Mouse (Mus musculus) forebrain, embryonic 11.5 days (tissue): ENCODE data around the gene Trank1. TPM values are rescaled to one million over a fixed set of nuclear protein-coding genes. Genes with fewer than 3 reads are reported as not detected.

Experiments used
- ATAC-seq: fragments of 200-750 bp; cut with Nextera tagmentation; replicated peaks from 2 replicates; pipeline ENCODE4 v1.8.0; 2017; ENCODE audit warnings: moderate TSS enrichment; ENCODE audit not compliant: low FRiP score
- DNase-seq: peaks from one replicate; pipeline ENCODE4 v3.0.0-alpha.2; 2017; ENCODE audit warnings: low spot score
- H3K27ac ChIP-seq: fragments of 300-500 bp; sonication (generic); 2 replicates; pipeline ENCODE4 v1.5.1; 2014; ENCODE audit warnings: low read depth, low read length
- H3K27me3 ChIP-seq: fragments of 300-500 bp; sonication (generic); 2 replicates; pipeline ENCODE4 v1.6.1; 2014; ENCODE audit warnings: mild to moderate bottlenecking, low read length, mixed read lengths; ENCODE audit not compliant: control insufficient read depth, insufficient read depth
- H3K36me3 ChIP-seq: fragments of 300-500 bp; sonication (generic); 2 replicates; pipeline ENCODE4 v1.6.1; 2014; ENCODE audit warnings: mild to moderate bottlenecking, low read length, moderate library complexity, mixed read lengths; ENCODE audit not compliant: control insufficient read depth, insufficient read depth
- H3K4me1 ChIP-seq: fragments of 300-500 bp; sonication (generic); replicated peaks from 2 replicates; pipeline ENCODE4 v1.6.1; 2014; ENCODE audit warnings: low read length, mixed read lengths; ENCODE audit not compliant: control insufficient read depth, insufficient read depth
- H3K4me2 ChIP-seq: fragments of 300-500 bp; sonication (generic); 2 replicates; pipeline ENCODE4 v1.6.1; 2014; ENCODE audit warnings: low read depth, mild to moderate bottlenecking, low read length, moderate library complexity, mixed read lengths; ENCODE audit not compliant: severe bottlenecking
- H3K4me3 ChIP-seq: fragments of 300-500 bp; sonication (generic); 2 replicates; pipeline ENCODE4 v1.5.1; 2014; ENCODE audit warnings: low read depth, low read length
- H3K9ac ChIP-seq: fragments of 300-500 bp; sonication (generic); 2 replicates; pipeline ENCODE4 v1.6.1; 2014; ENCODE audit warnings: low read length
- H3K9me3 ChIP-seq: fragments of 300-500 bp; sonication (generic); 2 replicates; pipeline ENCODE4 v1.6.1; 2016; ENCODE audit warnings: low read length, mixed read lengths; ENCODE audit not compliant: control insufficient read depth
- WGBS: fragments of 180-500 bp; shearing (Covaris S2); extraction: QIAGEN DNeasy Blood & Tissue Kit; methylation state at CpG from one replicate; pipeline ENCODE4 v1.1.7; 2014; 5-methylcytosine and 5-hydroxymethylcytosine counted together
- polyA plus RNA-seq: library from polyadenylated mRNA; unstranded; fragments of >200 nt; fragmentation: Nextera tagmentation; extraction: Ambion mirVana; gene quantifications from 2 replicates; pipeline ENCODE4 v1.2.1, GENCODE M21; 2014

The Trank1 gene
- polyA plus RNA-seq, 1 experiment from 2014 or later, result 0.92 TPM

DNA sequence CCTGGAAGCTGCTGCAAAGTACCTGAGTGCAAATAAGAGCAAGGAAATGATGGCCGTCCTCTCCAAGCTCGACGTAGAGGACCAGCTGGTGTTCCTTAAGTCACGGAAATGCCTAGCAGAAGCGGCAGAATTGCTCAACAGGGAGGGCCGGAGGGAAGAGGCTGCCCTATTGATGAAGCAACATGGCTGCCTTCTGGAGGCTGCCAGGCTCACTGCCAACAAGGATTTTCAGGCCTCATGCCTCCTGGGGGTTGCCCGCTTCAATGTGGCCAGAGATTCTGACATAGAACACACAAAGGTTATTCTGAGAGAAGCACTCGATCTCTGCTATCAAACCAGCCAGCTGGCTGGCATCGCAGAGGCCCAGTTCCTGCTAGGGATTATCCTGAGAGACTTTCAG is 78.5 kb downstream of the Trank1 start:
- ATAC-seq, result no peak
- WGBS, result 92% methylated on average over 9 of the region's 9 CpGs
- H3K27ac ChIP-seq, result no peak overlapping the region
- H3K4me2 ChIP-seq, result no peak overlapping the region
- no peaks in the 10 kb centered on the region for H3K27me3 ChIP-seq
- H3K9ac ChIP-seq, result no peak overlapping the region
- no peaks in the 10 kb centered on the region for H3K36me3 ChIP-seq
- no peak for DNase-seq
- H3K4me1 ChIP-seq, result no peaks in the 10 kb centered on the region
- no peak overlapping the region for H3K4me3 ChIP-seq
- no peaks in the 10 kb centered on the region for H3K9me3 ChIP-seq

DNA sequence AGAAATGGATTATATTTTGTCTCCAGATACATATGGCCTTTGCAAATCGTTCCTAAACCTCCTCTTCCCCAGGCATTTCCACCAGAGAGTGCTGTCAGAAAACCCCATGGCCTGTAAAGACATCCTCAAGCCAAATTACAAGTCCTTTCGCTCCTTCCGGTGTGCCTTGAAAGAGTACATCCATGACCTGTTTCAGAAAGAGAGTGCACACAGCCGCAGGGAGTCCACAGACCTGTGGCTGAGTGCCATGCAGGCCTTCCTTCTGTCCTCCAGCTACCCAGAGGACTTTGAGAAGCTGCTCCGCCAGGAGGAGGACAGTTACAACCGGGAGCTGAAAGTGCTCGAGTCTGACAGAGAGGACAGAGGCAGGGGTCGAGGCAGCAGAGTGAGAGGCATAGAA is 79.5 kb downstream of the Trank1 start:
- no peak overlapping the region for H3K4me3 ChIP-seq
- no peaks in the 10 kb centered on the region for H3K9me3 ChIP-seq
- DNase-seq, result no peak
- H3K4me2 ChIP-seq, result no peak overlapping the region
- no peak overlapping the region for H3K9ac ChIP-seq
- no peaks in the 10 kb centered on the region for H3K36me3 ChIP-seq
- 87% methylated on average over 8 of the region's 8 CpGs for WGBS
- H3K27me3 ChIP-seq, result no peaks in the 10 kb centered on the region
- no peak for ATAC-seq
- no peaks in the 10 kb centered on the region for H3K4me1 ChIP-seq
- H3K27ac ChIP-seq, result no peak overlapping the region

DNA sequence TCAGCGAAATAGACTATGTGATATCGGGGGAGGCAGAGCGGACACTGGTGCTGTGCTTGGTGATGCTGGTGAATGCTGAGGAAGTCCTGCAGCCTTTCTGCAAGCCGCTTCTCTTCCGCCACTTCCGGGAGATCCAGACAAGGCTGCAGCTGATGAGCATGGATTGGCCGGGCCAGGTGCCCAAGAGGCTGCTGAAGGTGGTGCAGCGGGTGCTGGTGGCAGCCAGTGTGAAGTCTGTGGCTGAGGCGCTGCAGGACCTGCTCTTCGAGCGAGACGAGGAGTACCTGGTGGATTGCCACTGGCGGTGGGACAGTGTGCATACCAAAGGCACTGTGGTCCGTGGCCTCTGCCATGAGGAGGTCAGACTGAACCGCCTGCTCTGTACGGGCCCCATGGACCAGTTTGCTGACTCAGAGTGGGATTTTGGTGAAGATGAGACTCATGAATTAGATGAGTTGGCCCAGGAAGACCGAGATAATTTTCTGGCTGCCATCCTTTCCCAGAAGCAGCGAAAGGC is 80.4 kb downstream of the Trank1 start:
- Histone ChIP-seq H3K4me1 (no peaks in the 10 kb centered on the region), H3K36me3 (no peaks in the 10 kb centered on the region), H3K4me2 (no peak overlapping the region), H3K9me3 (no peaks in the 10 kb centered on the region), H3K9ac (no peak overlapping the region), H3K27me3 (no peaks in the 10 kb centered on the region), H3K27ac (no peak overlapping the region), H3K4me3 (no peak overlapping the region)
- no peak for DNase-seq
- ATAC-seq, result no peak
- WGBS, result 93% methylated on average over 18 of the region's 18 CpGs

DNA sequence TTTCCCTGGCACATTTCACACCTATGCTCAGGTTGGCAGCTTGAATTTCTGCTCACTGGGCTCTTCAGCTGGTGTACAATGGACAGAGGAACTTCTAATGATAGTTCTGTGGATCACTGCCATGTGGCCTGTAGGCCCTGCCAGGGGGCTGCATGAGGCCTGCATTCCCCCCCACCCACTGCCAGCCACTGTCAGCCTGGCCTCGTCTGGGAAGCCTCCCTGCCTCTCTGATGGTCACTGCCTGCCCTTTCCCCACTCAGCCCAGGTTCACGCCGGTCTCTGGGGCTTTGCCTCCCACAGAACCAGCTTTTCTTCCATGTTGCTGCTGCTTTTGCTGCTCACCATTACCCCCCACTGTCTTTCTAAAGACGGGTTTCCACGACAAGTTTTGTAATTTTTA is 83.7 kb downstream of the Trank1 start:
- no peak overlapping the region for H3K4me3 ChIP-seq
- no peaks in the 10 kb centered on the region for H3K9me3 ChIP-seq
- H3K4me2 ChIP-seq, result no peak overlapping the region
- no peaks in the 10 kb centered on the region for H3K36me3 ChIP-seq
- H3K27ac ChIP-seq, result no peak overlapping the region
- no peaks in the 10 kb centered on the region for H3K4me1 ChIP-seq
- no peaks in the 10 kb centered on the region for H3K27me3 ChIP-seq
- ATAC-seq, result no peak
- no peak for DNase-seq
- 70% methylated on average over 5 of the region's 5 CpGs for WGBS
- no peak overlapping the region for H3K9ac ChIP-seq

DNA sequence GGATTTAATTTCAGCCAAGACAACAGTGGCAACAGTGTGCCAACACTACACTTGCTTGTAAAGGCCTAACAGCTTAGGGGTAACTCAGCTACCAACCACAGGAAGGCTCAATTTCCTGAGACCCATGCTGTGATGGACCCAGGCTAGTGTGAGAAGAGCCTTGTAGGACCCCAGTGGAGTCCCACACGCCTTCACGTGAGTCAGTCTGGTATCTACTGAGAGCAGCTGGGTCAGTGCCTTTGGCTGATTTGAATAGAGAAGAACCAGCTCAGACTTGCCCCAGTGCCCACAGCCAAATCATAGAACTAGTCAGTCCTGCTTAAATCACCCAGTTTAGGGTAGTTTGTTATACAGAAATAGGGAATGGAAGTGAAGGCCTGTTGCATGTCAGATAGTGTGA is 86.5 kb downstream of the Trank1 start:
- no peak overlapping the region for H3K9ac ChIP-seq
- H3K27me3 ChIP-seq, result no peaks in the 10 kb centered on the region
- no peak overlapping the region for H3K27ac ChIP-seq
- no peaks in the 10 kb centered on the region for H3K9me3 ChIP-seq
- ATAC-seq (no peak), DNase-seq (no peak)
- H3K4me2 ChIP-seq, result no peak overlapping the region
- WGBS, result 93% methylated on average over 2 of the region's 2 CpGs
- no peak overlapping the region for H3K4me3 ChIP-seq
- no peaks in the 10 kb centered on the region for H3K36me3 ChIP-seq
- H3K4me1 ChIP-seq, result no peaks in the 10 kb centered on the region

DNA sequence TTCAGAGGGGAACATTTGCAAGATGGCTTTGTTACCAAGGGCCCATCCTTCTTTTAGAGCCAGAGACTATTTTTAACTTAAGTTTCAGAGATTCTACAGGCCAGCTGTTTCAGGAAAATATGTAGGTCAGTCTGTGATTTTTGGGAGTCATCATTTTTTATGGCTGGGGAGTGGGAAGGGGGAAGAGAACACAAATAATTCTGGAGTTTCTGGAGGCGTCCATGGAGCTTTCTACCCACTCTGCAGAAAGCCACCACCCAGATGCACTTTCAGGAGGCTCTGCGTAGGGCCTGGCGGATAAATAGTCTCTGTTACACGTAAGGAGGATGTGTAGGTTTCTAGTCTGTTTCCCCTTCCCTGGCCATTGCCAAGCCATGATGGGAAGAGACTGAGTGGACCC is 88.5 kb downstream of the Trank1 start:
- Histone ChIP-seq H3K4me1 (no peaks in the 10 kb centered on the region), H3K27me3 (no peaks in the 10 kb centered on the region), H3K9ac (no peak overlapping the region), H3K36me3 (no peaks in the 10 kb centered on the region), H3K9me3 (no peaks in the 10 kb centered on the region), H3K4me3 (no peak overlapping the region), H3K27ac (no peak overlapping the region), H3K4me2 (no peak overlapping the region)
- no peak for ATAC-seq
- no peak for DNase-seq
- WGBS, result 86% methylated on average over 4 of the region's 4 CpGs

DNA sequence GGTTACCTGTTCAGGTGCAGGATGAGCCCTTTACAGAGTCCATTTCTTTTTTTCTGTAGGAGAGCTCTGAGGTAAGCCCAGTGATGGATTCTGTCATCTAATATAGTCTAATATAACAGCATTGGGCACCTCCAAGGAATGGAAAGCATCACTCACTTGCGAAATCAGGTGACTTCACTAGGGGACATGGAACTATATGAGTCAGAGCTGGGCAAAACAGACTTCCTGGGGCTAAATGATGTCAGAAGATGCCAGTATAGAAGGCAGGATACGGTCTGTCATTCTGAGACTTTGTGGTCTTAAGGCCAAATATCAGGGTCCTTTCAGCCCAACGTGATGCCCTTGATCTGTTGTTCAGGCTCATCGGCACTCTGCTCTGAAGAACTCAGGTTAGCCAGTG is 91.6 kb downstream of the Trank1 start:
- H3K27me3 ChIP-seq, result no peaks in the 10 kb centered on the region
- no peak overlapping the region for H3K4me2 ChIP-seq
- no peak for DNase-seq
- H3K9me3 ChIP-seq, result no peaks in the 10 kb centered on the region
- no peaks in the 10 kb centered on the region for H3K36me3 ChIP-seq
- no peaks in the 10 kb centered on the region for H3K4me1 ChIP-seq
- WGBS, result 91% methylated on average over 4 of the region's 4 CpGs
- H3K4me3 ChIP-seq, result no peak overlapping the region
- no peak for ATAC-seq
- no peak overlapping the region for H3K9ac ChIP-seq
- no peak overlapping the region for H3K27ac ChIP-seq

DNA sequence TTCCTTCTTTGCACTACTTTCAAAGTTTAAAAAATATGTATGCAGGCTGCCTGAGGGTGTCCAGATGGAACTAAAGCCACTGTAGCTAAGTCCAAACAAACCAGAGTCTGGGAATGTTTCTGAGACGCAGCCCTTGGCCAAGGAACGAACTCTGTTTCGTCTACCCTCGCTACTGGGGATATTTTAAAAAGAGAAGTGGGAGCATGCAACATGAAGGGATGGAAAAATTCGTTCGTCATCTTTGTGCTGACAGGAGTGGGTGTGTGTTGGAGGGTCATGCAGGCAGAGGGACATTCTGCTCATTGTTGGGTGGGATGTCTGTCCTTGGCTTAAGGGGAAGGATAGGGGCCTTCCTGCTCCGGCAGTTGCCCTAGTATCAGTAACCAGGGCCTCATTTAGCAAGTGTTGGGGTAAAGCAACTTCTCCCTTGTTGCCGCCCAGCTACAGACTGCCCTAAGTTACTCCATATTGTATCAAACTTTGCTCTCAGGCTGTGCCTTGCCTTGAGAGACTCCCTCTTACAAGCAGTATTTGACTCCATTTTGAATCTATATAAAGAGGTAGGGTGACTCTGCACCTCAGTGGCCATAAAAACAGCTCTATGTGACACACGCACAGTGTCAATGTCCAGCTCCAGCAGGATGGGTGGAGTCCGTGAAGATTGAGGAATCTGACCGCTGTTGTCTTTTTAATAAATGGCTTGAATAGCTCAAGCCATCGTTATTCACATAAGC is 93.0 kb downstream of the Trank1 start:
- no peak overlapping the region for H3K4me2 ChIP-seq
- H3K4me3 ChIP-seq, result no peak overlapping the region
- no peak overlapping the region for H3K27ac ChIP-seq
- no peaks in the 10 kb centered on the region for H3K4me1 ChIP-seq
- no peaks in the 10 kb centered on the region for H3K9me3 ChIP-seq
- no peak for DNase-seq
- no peaks in the 10 kb centered on the region for H3K36me3 ChIP-seq
- no peak overlapping the region for H3K9ac ChIP-seq
- no peaks in the 10 kb centered on the region for H3K27me3 ChIP-seq
- WGBS, result 91% methylated on average over 12 of the region's 12 CpGs
- no peak for ATAC-seq

DNA sequence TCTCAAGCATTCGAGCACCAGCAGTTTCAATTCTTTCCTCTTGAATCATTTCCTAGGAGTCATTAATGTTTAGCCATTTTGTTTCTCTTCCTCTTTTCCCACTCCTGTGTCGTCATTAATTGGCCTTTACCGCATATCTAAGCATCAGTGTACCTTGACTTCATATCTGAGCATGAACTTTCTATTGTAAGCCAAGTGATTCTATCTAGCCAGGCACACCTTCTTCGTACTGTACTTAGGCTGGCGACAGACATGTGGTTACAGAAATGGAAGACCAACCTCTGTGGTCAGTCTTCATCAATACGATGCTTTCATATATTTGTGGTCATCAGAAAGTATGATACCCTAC is 93.5 kb downstream of the Trank1 start:
- Histone ChIP-seq H3K4me1 (no peaks in the 10 kb centered on the region), H3K4me3 (no peak overlapping the region), H3K4me2 (no peak overlapping the region), H3K27me3 (no peaks in the 10 kb centered on the region), H3K36me3 (no peaks in the 10 kb centered on the region), H3K27ac (no peak overlapping the region), H3K9ac (no peak overlapping the region), H3K9me3 (no peaks in the 10 kb centered on the region)
- ATAC-seq (no peak), DNase-seq (no peak)
- WGBS, result 87% methylated on average over 6 of the region's 6 CpGs
